Mouse (Mus musculus): ENCODE data around the gene Faap24. TPM values are rescaled to one million over a fixed set of nuclear protein-coding genes. Genes with fewer than 3 reads are reported as not detected.

Faap24 gene
- total RNA-seq, 1 experiment from 2014 or later = 12.1 TPM

DNA sequence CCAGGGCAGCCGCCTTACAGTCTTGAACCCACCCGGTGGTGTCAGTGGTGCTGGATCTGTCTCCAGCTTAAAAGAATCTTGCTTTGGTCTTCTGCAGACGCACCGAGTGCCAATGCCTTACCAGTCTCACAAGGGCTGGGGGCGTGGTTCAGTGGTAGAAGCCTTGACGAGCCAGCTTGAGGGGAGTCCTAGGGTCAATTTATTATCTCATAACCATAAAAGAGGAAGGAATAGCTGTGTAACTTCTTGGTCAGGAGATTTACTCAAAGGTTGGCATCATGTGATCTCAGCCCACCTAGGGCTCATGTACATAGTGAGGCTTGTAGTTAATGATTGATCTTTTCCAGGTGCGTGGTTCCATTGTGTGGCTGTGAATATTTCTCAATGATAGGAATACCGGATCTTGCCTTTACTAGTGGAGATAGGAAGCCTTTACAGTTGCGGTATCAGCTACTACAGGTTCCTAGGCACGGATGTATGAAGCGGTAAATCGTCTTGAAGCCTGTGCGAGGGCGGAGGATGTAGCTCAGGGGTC lies 24.1 kb downstream of the Faap24 start:
- ATAC-seq (replicated peaks; ENCODE audit: low read depth, poor library complexity, severe bottlenecking) = no peak

DNA sequence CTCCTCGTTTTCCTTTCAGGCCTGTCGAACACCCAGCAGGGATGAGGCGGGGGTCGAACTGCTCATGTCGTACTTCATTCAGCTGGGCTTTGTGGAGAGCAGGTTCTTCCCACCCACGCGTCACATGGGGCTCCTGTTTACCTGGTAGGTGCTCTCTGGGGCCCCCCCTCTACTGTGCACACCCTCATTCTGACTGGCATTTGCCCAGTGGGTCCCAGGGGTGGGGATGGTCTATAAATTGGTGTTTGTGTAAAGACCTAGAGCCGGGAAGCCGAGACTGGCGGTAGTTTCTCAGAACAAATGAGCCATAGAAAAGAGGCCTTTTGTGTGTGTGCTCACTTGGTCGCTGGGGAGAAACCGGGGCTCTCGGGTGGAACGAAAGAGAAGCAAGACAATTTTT lies 25.5 kb downstream of the Faap24 start:
- ATAC-seq (replicated peaks; ENCODE audit: low read depth, poor library complexity, severe bottlenecking) = no peak

DNA sequence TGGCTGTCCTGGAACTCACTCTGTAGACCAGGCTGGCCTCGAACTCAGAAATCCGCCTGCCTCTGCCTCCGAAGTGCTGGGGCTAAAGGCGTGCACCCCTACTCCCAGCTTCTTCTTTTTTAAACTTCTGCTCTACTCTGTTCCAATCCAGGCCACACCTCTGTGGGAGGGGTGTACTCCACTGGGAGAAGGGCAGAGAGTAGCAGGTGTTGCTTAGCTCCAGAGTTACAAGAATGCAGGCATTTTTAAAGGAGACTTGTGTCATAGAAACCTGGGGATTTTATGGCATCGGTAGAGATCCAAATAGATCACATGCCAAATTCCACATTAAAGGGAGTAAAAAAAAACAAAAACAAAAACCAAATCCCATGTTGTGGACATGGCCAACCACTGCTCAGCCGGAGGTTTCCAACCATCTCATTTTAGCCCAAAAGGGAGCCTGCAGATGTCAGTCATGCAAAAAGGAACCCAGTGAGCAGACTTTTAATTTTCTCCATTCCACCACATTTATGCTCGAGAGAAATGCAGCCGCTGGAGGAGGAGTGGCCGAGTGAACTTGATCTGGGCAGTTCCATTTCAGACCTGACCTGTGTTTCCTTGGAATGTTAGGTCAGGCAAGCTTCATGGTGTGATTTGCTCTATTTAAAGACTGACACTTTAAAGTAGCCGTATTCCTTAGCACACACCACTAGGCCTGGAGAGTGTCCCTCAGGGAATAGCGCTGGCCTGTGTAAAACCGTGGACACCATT lies 31.3 kb downstream of the Faap24 start:
- ATAC-seq (replicated peaks; ENCODE audit: low read depth, poor library complexity, severe bottlenecking) = no peak

DNA sequence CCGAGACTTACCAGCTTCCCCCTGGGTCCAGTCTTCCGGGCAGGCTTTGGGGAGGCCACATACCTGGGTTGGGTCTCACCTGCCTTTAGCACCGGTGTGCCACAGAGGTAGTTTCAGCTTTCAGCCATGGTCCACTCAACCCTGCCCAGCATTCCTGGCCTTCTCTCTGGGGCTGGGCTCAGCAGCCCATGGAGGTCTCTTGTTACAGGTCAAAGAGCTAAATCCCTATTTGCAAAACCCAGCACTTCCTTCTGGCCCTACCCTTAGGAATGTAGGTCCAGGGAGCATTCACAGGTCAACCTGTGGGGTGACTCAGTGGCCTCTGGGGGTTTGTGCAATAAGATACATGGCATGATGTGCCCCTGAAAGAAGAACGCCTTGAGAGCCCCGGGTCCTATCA lies 33.8 kb downstream of the Faap24 start:
- ATAC-seq (replicated peaks; ENCODE audit: low read depth, poor library complexity, severe bottlenecking) = no peak

DNA sequence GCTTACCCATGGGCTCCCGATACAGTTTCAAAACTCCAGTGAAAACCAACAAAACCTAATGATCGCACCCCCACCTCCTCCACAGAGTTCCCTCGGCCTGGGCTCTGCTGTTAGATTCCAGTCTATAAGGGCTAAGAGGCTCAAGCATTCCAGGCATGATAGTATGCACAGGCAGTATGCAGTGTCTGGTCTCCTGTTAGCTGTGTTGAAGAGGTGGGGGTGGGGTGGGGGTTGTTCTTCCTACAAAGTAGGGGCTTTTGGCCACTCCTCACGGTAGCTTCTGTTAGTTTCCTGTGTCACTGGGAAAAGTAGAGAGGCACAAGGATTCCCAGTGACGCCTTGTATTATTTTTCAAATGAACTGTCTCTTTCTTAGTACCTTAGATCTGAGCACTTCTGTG lies 34.4 kb downstream of the Faap24 start:
- ATAC-seq (replicated peaks; ENCODE audit: low read depth, poor library complexity, severe bottlenecking) = no peak

DNA sequence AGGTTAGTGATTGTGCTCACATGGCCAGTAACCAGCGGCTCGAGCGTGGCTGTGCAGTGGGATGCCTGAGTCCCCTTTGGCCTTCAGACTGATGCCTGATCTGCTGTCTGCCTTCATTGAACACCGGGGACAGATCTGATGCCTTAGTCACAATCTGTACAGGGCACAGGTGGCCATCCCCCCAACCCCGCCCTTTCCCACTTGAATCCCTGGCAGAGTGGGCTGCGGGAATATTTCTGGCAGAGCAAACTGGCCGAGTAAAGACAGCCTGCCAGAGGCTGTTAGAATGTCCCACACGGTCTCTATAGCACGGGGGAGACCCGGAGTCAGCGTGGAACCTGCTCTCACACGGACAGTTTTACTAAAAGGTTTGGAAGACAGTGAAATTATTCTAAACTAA lies 39.0 kb downstream of the Faap24 start:
- ATAC-seq (replicated peaks; ENCODE audit: low read depth, poor library complexity, severe bottlenecking) = no peak

DNA sequence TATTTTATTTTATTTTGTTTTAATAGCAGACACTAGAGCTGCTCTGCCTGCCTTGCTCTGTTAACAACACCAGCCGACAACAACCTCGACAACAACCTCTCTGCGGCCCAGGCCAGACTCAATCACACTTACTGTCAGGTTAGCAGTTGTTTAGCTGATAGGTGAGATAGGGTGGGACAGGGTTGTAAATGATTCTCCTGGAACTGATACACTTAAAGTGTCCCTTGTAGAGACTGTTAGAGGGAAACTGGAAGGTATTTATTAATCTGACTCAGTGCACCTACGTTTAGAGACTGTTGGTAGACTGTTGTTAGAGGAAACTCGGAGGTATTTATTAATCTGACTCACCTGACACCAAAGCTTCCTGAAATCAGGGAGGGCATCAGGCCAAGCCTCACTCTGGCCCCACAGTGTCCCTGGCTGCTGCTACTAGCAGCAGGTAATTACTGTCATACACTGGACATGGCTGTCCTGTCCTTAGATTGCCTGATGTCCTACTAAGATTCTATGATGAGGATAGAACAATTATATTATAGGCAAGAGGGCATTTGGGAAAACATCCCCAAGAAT lies 41.2 kb downstream of the Faap24 start:
- ATAC-seq (replicated peaks; ENCODE audit: low read depth, poor library complexity, severe bottlenecking) = no peak

DNA sequence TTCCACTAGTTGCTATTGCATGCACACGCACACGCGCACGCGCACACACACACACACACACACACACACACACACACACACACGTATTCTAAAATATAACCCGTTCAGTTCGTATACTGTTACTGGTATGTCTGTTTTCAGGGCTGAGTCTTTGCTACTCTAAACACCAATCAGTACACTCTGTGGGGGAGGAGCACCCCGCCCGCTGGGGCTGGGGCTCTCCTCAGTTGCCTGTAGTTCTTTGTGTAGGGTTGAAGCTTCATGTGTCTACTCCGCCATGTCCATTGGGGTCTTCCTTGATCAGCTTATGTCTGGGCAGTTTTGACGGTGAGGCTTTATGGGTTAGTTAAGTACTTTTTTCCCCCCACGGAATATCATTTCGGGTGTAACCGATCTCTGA lies 43.3 kb downstream of the Faap24 start:
- no peak for ATAC-seq (replicated peaks; ENCODE audit: low read depth, poor library complexity, severe bottlenecking)

DNA sequence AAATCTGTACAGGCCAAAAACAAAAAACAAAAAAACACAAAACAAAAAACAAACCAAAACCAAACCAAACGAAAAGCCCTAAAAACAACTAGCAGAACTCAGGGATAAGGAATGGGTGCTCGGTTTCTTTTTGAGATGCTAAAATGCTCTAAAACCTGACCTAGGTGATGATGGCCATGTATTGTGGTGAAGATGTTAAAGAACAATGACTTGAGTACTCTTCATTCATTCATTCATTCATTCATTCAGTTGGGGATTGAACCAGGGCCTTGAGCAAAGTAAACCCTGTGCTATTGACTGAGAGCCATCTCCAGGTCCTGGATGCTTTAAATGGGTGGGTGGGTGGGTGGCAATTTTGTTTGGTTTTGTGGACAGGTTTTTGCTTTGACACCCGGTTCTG lies 45.5 kb downstream of the Faap24 start:
- ATAC-seq (replicated peaks; ENCODE audit: low read depth, poor library complexity, severe bottlenecking) = no peak

DNA sequence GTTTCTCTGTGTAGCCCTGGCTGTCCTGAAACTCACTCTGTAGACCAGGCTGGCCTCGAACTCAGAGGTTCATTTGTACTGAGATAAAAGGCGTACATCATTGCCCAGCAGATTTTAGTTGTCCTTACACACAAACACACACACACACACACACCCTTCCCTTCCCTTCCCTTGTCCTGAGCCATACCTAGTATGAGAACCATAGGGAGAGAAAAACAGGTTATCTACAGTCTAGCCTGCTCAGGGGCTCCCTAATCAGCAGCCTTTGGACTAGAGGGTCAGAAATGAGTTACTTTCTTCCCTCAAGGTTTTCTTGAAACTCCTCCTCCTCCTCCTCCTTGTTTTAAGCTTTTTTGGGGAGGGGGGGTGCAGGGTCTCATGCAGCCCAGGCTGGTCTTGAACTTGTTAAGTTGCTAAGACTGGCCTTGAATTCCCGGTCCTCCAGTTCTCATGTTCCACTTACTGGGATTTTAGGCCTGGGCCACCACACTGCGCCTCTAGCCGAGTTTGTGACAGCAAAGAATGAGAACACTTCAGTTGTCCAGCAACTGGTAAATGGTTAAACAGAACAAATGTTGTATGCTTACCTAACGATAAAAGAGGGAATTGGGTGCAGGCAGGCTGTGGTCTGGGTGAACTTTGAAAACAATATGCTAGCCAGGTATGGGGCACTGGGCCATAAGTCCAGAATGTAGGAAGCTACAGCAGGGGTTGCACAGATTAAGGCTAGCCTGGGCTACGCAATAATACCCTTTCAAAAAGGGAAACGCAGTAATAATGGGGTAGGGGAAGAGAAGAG lies 46.6 kb downstream of the Faap24 start:
- ATAC-seq (replicated peaks; ENCODE audit: low read depth, poor library complexity, severe bottlenecking) = no peak

DNA sequence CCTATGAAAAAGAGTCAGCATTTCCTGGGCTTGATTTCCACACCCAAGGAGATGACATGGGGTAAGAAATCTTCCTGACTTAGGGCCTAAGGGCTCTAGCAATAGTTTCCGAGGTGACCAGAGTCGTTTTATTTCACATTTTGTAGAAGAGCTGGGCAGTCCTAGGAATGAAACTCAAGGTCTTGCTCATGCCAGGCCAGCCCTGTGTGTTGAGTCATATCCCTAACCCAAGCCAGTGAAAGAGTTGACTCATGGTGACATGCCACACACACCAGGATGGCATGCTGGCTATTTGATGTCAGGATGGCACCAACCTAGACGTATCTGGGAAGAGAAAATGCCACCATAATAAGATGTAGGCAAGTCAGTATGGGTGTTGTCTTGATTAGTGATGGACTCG lies 47.6 kb downstream of the Faap24 start:
- ATAC-seq (replicated peaks; ENCODE audit: low read depth, poor library complexity, severe bottlenecking) = no peak

DNA sequence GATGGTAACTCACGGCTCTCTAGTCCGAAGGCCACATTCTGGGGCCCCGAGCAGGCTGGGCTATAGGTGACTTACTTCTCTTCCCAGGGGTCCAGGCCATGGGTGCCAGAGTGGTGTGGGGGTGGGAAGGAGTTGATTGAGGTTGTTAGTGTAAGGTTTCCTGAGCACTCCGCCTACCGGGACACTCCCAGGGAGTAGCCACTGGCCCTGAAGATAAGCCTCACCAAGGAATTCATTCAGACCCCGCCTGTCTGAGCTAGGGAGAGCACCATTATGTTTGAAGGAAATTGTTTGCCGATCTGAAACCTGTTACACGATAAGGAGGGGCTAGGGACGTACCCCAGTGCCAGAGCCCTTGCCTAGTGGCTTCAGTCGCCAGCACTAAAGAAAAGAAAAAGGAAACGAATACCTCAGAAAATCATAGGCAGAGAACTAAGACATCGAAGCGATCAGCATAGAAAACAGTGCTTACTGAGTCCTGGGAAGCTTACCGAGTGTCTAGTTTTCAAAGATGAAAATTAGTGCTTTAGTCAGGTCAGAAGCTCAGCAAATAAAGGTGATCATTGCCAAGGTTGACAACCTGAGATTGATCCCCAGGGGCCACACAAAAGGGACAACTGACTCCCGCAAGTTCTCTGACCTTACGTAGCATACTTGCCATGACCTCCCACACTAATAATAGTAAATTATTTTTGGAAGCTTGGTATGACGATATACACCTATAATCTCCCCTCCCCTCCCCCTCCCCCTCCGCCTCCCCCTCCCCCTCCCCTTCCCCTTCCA lies 48.5 kb downstream of the Faap24 start:
- ATAC-seq (replicated peaks; ENCODE audit: low read depth, poor library complexity, severe bottlenecking) = no peak

DNA sequence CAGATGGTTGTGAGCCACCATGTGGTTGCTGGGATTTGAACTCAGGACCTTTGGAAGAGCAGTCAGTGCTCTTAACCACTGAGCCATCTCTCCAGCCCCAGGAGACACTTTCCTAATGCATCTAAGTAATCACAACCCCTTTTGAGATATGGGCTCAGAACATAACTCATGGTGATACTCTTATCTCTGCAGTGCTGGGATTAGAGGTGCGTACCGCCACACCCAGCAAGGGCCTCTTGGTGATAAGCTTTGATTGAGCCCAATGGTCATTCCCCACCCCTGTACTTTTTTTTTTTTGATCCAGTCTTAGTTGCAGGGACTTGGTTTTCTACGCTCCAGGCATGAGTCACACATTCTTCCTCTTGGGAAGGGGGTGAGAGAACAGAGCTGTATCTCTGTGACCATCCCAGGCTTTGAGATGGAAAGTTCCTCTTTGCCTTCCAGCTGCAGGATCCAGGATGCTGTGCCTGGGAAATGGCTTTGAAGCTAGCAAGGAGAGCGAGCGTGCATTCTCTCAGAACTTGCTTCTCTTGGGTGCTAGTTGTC lies 51.8 kb downstream of the Faap24 start:
- ATAC-seq (replicated peaks; ENCODE audit: low read depth, poor library complexity, severe bottlenecking) = no peak

DNA sequence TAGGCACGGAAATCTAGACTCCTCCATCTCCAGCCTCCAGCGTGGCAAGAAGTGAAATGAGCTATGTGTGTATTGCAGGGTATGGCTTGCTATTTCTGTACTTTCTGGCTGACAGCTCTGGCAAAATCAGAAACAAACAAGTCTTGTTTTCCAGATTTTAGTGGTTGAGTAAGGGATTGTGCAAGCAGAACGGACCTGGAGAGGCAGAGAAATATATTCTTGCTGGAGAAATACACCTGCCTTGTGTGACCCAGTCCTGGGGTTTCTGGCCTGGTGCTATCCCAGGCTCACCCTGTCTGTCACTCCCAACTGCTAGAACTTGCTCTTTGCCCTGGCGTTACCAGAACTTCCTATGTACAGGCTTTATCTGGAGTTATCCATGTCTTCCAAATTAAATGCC lies 54.1 kb downstream of the Faap24 start:
- ATAC-seq (replicated peaks; ENCODE audit: low read depth, poor library complexity, severe bottlenecking) = no peak

Other genes starting within 250 kb of the Faap24 start
- gene Slc7a10, start 210.5 kb downstream of the Faap24 start, total RNA-seq (2017) = not detected in 2 replicates
- gene Lrp3, start 181.3 kb downstream of the Faap24 start, total RNA-seq (2017) = 0.14 TPM in 1 of 2 replicates, not detected in the other
- 16.6 and 19.0 TPM in 2 replicates for gene Gpatch1, start 78.4 kb downstream of the Faap24 start, total RNA-seq (2017)
- 0.46 TPM in 1 of 2 replicates, not detected in the other for gene Rhpn2, start 62.7 kb downstream of the Faap24 start, total RNA-seq (2017)
- 10.1 and 10.6 TPM in 2 replicates for gene Cep89, start 199 bp upstream of the Faap24 start, total RNA-seq (2017)
- gene Slc7a9, start 52.0 kb upstream of the Faap24 start, total RNA-seq (2017) = not detected in 2 replicates
- not detected in 2 replicates for gene Tdrd12, start 140.9 kb upstream of the Faap24 start, total RNA-seq (2017)
- gene Nudt19, start 159.5 kb upstream of the Faap24 start, total RNA-seq (2017) = 50.9 and 53.3 TPM in 2 replicates
- 1.4 and 2.1 TPM in 2 replicates for gene Rgs9bp, start 188.7 kb upstream of the Faap24 start, total RNA-seq (2017)
- gene Ankrd27, start 189.4 kb upstream of the Faap24 start, total RNA-seq (2017) = 42.0 and 50.0 TPM in 2 replicates